Mouse (Mus musculus) olfactory bulb, adult 2 months (tissue): ENCODE results near the gene Rbp7.

Experiments
- CTCF ChIP-seq: fragments of 200-500 bp; IDR thresholded peaks from 2 replicates; pipeline ENCODE4 v1.5.1; 2012; ENCODE audit warnings: low read depth, mild to moderate bottlenecking, low read length, moderate library complexity; ENCODE audit not compliant: insufficient read depth
- POLR2A ChIP-seq: fragments of 200-500 bp; IDR thresholded peaks from 2 replicates; pipeline ENCODE4 v1.6.1; 2012; ENCODE audit warnings: mild to moderate bottlenecking, low read depth, low read length, moderate library complexity; ENCODE audit not compliant: insufficient read depth

- no peak for TF ChIP-seq POLR2A
- TF ChIP-seq CTCF: no peak
Observed at GRCm38 (mm10) chr4:149491151-149491550, 36.4 kb upstream of the Rbp7 start.
